Mouse (Mus musculus): ENCODE results near the gene Gjb4.
A peak's percentile ranks its signal among the peaks of the same experiment; 100 is the strongest.

Gjb4 gene

DNA sequence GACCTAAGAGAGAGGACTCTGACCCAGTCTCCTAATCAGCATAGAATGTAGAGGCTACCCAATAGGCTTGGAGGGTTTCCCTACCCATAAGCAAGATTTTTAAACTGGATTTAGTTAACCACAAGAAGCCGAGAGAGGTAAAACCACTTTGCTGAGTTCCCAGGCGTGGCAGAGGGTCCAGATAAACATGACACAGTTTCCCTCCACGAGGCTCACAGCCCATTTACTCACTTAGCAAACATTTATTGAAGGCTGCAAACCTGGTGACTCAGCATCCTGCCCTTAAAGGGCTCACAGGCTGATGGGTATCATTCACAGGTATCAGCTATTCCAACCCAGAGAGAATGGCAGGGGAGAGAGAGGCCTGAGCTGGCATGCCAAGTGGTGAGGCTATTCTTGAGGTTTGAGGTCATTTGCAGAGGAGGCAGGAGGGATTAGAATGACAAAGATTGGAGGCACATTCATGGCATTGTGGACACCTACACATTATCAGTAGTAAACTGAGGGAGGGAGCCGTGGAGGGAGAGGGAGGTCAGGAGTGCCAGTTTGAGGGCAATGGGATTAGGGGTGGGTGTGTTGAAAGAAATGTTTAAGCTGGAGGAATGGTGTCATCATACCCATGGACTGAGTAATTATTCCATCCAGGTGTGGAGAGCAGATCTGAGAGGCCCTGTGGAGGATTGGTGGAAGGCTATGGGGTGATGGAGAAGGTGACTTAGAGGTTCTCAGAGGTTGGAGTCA, 4.2 kb downstream of the Gjb4 start:
- DNase-seq (ENCODE audit: low spot score), result no peak

DNA sequence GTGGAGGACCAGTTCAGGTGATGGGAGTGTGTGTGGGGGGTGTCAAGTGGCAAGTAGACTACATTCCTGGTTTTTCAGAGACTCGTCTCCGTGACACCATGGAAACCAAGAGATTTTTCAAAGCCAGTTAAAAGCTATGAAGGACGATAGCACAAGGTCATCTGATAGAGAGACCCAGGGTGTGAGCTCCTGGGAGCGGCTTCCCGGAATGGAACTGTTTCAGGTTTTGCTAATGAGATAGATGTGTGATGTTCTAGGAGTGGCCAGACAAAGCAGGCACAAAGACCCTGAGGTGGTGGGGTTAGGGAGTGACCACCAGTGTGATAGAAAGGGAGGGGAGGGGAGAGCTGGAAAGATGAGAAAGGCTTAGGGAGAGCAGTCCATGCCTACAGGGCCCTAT, 8.9 kb downstream of the Gjb4 start:
- DNase-seq (ENCODE audit: low spot score), result no peak

DNA sequence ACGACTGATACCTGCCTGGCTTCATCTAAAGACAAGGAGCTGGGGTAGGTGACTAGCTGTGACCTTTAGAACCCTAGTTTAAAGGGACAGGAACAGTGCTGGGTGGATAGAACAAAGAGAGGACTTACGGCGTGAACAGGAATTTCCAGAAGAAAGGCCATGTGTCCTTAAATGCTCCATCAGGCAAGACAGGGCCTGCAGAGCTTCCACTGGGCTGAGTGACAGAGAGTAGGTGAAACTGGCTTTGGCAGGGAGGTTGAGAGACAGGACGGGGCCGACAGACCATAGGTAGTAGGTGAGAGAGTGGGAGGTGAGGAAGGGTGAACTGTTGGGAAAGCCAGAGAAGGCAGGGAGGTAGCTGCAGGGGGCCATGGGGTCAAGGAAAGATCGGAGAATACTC, 12.5 kb downstream of the Gjb4 start:
- no peak for DNase-seq (ENCODE audit: low spot score)

DNA sequence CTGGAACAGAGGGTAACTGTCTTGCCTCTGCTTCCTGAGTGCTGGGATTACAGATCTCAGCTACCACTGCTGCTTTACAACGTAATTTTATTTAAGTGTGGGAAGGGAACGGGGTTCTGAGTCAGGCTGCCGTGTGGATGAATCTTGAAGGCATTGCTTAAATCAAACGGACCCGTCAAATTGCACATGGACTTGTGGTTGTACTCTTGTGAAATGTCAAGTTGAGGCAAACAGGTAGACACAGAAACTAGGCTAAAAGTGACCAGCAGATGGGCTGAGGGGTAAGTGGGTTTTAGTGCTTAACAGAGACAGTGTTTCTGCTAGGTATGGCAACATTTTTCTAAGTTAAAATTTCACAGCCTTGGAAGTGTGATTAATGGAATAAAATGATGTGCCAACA, 16.2 kb downstream of the Gjb4 start:
- DNase-seq (ENCODE audit: low spot score), result no peak

DNA sequence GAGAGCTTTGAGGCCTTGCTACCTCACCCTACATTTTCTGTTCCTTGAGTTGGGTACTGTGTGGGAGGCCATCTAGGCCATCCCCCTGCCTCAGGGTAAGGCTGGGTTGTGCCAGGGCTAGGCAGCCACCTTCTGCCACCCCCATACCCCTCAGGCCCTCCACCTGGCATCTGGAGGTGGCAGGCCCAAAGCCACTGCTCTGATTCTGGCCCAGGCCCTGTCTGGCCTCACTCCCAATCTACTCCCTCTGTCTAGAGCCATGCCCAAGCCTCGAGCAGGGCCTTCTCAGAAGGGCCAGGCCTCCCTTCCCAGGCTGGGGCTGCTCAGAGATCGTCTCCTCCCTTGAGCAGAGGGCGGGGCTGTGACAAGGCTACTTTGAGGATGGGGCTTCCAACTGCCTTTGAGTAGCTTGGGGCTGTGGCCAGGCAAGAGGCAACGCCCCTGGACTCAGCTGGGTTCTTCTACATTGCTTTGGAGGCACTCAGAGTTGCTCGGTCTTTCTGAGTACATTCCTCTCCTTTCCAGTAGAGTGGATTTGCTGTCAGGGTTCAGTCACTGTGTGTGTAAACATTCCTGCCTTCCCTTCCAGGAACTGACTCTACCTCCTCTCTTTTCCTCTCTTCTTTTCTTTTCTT, 18.9 kb downstream of the Gjb4 start:
- no peak for DNase-seq (ENCODE audit: low spot score)

DNA sequence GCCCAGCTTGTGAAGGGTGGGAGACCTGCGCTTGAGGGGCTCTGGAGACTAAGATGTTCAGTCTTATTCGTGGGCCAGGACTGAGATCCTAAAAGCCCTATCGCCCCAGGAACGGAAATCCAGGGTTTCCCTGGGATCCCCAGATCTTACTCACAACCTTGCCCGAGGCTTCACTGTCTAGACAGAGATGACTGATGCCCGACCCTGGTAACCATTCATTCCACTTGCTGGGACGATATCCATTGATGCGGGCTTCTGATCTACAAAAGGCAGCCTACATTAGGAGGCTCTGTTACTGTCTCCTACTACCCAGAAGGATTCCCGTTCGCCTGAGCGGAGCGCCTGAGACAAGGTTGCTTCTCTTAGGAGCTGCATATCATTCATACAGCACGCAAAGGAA, 22.7 kb downstream of the Gjb4 start:
- DNase-seq (ENCODE audit: low spot score), result no peak

DNA sequence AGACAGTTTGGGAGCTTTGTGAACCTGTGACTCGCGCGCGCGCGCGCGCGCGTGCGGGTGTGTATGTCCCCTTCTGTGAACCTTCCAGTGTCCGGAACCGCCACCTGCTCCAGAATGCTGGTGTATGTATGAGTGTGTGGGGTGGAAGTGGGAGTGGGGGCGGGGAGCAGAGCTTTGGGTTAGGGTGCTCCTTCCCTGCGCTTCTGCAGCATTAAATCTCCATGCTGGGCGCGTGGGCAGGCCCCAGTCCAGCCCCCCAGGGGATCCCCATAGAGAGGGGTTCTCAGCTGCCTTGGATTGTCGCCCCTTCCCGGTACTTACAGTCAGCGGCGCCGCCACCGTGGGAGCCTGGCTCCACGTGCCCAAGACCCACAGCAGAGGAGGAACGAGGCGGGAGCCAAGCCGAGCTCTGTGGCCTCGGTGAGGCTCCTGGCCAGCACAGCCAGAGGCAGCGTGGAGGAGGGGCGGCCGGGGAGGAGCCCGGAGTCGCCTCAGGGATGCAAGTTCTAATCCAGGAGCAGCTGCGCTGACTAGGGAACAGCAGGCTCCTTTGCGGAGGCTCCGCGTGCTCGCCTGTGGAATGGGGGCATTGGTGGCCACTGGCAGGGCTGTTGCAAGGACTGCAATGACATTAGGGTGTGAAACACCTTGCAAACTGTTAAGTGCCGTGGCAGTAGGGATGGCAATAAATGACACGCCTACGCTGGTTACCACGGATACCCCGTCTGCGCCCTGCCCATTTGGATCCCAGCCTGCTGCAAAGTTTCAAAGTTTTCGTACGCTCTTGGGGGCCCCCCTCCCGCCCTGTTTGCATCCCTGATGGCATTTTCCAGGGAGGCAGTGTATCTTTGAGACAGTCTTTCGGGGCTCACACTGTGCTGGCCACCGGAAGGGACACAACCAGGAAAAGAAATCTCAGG, 23.4 kb downstream of the Gjb4 start, which contains the start of gene Gjb3:
Gene Gjb3, minus strand, starts transcription at position 664 of the 920 bp plus-strand sequence.
- no peak for DNase-seq (ENCODE audit: low spot score)

DNA sequence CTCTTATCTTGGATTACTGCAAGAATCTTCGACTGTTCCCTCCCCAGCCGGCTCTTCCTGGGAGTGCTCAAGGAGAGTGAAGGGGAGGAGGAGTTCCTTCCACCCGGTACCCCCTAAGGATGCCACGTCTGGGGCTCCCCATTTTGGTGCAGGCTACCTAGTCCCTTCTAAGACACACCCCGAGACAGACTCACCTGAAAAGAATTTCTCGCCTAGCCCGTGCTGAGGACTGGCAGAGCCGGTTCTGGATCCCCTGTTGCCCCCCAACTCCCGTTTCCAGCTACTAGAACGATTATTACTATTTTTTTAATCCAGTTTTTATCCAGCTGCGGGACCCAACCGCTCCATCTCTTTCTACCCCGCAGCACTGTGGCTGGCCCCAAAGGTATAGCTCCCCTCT, 24.1 kb downstream of the Gjb4 start:
- DNase-seq (ENCODE audit: low spot score), result no peak

DNA sequence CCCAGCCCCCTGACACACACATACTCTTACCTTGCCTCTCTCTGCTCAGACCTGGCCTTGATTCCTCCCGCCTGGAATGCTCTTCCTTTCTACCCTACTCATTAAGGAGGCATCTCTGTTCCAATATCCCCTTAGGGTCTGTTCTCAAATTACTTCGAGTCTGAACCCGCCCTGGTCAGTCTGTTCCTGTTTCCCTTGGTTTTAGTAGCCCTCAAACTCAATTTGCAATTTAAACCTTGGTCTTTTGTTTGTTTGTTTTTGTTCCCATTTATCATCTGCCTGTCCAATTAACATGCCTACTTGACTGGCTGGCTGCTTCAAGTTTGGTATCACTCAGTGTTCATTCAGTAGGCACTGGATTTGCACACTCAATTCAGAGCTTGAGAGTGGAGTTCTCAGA, 24.8 kb downstream of the Gjb4 start:
- DNase-seq (ENCODE audit: low spot score), result no peak

DNA sequence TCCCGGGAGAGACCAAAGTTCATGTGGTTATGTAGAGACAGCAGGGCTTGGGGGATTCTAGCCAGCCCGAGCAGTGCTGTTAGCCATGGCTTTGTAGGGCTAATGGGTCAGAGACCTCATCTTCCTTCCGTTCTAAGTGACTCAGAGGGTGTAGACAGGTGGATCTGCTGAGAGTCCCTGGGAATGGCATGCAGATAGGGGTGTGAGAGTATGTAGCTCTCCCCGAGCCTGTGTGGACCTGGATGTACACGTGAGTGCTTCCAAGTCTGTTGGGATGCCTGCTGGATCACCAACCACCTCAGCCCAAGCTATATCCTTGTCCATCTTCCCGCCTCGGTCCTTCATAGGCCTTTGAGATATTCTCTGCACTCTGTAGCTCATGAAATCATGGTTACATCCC, 25.5 kb downstream of the Gjb4 start:
- DNase-seq (ENCODE audit: low spot score), result no peak

DNA sequence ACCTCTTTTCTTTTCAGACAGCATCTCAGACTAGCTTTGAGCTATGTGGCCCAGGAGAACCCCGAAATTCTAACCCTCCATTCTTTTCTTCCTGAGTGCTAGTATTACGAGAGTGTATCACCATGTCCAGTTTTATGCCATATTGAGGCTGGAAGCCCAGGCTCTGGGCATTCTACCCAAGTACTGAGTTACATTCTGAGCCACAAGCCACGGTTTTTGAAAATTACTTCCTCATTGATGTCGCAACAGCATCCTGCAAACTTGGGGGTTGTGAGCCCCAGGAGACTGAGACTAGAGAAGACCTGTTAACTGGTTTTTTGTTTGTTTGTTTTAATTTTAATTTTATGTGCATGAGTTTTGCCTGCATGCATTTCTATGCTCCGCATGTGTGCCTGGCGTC, 26.1 kb downstream of the Gjb4 start:
- no peak for DNase-seq (ENCODE audit: low spot score)

DNA sequence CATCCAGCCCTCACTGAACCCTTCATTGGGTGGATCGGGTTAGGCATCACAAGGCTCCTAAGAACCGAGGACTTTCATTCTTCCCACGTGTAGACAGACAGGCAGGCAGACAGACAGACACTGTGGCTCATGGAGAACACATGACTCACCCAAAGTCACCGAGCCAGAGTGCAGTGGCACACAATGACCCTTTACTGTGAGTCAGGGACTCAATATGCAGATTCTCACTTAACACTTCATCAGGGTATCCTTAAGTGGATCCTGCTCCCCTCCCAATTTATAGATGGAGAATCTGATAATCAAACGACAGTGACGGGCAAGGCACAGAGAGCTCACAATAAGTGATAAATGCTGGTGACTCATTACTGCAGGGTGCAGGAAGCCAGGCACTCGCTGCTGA, 26.6 kb downstream of the Gjb4 start:
- DNase-seq (ENCODE audit: low spot score), result no peak

DNA sequence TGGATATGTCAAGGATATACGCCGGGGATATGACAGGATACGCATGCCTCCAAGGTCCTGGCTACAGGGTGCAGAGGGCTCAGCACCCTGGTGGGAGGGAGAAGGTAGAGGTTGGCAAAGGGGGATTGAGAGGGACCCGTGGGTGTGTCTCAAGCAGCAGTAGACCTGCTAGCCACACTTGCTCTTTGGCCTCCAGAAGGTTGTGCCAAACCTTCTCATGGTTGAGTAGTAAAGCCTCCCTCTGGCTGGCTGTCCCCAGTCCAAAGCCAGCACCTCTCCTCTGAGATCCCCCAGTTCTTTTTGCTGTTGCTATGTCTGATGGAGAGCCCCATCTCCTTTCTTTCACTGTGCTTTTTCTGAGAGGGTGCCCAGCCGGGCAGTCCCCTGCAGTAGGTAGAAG, 28.6 kb downstream of the Gjb4 start:
- DNase-seq (ENCODE audit: low spot score), result no peak

DNA sequence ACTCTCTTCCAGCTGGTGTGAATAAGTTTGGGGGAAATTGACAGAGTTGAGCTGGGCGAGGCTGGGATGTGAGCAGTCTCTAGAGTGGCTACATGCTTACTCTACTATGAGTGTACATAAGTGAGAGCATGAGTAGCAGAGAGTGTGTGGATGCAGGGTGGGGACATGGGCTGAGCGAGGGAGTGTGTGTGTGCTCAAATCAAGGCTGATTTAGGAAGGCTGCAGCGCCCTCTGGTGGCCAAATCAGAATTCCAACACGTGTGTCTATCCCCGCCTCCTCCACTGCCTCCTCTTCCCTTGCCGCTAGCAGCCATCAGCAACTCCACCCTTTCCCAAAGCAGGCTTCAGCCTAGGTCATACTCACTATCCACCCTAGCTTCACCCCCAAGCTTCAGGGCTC, 29.1 kb downstream of the Gjb4 start:
- peak; percentile 7 for DNase-seq (ENCODE audit: low spot score)

DNA sequence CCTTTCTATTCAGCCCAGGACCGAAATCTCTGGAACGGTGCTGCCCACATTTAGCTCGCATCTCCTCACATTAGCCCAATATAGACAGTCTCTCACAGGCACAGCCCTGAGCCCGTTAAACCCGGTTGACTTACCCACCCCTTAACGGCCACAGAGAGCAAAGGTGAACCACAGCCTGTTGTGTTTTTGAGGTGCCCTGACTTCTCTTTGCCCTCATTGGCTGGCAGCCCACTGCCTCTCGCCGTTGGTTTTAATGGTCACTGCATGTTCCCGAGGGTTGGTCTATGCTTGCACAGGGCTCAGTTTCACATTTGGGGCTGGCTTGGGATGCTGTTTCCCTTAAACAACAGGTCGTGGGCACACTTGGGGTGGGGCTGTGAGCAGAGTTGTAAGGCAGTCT, 29.6 kb downstream of the Gjb4 start:
- no peak for DNase-seq (ENCODE audit: low spot score)

DNA sequence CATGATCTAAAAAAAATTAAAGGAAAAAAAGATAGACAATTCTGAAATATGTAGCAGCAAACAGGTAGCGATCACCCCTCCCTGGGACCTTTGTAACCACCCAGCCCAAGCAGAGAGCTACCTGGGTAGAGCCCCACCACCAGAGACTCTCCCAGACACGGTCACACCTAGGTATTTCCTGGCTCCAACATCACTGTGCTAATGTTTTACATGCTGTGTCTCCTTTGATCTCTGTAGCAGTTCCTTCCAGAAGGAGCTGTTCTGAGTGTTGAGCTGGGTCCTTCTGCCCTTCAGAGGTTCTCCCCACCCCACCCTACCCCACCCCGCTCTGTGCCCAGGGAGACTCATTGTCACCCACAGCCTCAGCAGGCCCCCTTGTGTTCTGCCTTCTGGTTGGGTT, 30.2 kb downstream of the Gjb4 start:
- DNase-seq (ENCODE audit: low spot score), result no peak

DNA sequence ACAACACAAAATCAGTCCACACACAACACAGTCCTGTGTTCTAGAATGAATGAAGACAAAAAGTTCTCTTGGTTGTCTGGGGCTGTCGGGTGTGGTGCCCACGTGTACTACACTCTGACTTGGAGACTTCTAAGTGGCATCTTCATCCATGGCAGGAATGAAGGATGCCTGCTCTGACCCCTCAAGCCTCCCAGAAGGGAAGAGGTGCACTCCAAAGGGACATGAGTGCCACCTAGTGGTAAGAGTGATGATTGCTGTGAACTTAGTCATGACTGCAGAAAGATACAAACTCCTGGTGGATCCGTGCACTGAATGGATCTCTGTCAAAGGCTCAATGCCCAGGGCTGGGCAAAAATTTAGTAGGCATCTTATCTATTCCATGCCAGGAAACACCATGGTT, 34.3 kb downstream of the Gjb4 start:
- DNase-seq (ENCODE audit: low spot score), result peak; percentile 27

DNA sequence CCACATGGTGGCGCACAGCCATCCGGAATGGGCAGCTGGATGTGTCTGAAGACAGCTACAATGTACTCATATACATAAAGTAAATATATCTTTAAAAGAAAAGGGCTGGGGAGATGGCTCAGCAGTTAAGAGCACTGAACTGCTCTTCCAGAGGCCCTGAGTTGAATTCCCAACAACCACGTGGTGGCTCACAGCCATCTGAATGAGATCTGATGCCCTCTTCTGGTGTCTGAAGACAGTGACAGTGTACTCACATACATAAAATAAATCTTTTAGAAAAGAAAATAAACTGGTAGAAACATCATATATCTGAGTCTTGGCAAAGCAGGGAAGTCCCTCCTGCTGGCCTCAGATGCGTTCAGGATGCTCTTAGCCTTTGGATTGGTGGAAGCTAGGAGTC, 36.7 kb downstream of the Gjb4 start:
- DNase-seq (ENCODE audit: low spot score), result no peak

DNA sequence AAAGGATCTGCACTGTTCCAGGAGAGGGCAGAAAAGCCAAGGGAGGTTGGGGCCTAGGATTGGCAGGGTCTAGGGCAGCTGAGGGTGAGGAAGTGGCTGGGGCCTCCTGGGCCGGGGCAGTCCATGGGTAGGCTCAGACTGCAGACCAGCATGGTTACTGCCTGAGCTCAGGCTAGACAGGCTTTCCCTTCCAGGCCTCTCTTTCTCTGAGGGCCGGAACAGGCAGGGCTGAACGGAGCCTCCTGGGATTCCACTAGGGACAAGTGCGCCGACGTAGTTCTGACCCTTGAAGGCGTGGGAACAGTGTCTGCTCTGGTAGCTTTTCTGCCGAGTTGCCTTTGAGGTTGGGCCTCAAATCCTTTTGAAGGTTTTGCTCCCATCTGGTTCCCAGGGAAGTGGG, 38.1 kb downstream of the Gjb4 start:
- no peak for DNase-seq (ENCODE audit: low spot score)

DNA sequence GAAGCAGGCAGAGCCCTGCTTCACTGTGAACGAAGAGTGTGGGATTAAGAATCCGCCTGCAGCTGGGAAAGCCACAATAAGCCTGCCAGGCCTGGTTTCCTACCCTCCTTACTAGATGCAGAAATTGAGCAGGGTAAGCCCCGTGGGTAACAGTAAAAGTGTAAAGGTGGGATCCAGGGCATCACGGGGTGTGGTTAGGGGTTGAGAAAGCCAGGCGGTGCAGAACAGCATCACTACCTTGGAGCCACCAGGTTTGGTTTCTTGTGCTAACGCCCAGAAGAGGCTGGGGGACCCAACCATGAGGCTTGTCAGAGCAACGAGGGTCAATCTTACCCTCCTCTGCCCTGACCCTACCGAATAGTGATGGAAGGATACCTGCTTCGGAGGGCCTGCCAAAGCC, 39.3 kb downstream of the Gjb4 start:
- no peak for DNase-seq (ENCODE audit: low spot score)

DNA sequence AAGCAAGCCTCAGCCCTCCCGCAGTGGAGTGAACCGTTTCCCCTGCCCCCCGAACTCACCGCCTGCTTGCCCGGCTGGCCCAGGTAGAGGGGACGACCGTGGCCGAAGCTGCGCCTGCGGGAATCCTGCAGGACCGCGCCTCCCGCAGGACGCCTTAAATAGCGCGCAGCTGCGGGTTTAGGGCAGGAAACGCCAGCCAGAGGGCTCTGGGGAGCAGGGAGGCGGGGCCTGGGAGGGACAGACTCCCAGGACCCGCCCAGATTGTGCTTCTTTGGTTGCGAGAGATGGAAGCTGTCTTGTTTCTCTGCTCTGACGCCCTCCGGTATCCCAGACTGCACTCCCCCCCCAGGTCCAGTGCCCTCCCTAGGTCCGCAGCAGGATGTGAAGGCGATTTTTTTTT, 40.0 kb downstream of the Gjb4 start, which contains the start of gene Gja4:
Gene Gja4, minus strand, starts transcription at position 179 of the 400 bp plus-strand sequence.
- DNase-seq (ENCODE audit: low spot score), result peak; percentile 14

DNA sequence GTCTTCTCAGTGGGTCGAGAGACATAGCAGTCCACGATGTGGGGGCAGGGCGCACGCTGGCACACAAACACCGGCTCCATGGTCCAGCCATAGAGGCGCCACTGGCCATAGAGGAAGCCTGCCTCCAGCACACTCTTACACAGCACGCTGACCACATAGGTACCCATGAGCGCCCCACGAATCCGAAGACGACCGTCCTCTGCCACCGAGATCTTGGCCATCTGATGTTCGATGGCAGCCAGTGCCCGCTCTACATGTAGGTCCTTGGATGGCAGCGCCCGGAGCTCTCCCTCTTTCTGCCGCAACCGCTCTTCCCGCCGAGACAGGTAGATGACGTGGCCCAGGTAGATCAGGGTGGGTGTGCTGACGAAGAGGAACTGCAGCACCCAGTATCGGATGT, 41.5 kb downstream of the Gjb4 start:
- no peak for DNase-seq (ENCODE audit: low spot score)

DNA sequence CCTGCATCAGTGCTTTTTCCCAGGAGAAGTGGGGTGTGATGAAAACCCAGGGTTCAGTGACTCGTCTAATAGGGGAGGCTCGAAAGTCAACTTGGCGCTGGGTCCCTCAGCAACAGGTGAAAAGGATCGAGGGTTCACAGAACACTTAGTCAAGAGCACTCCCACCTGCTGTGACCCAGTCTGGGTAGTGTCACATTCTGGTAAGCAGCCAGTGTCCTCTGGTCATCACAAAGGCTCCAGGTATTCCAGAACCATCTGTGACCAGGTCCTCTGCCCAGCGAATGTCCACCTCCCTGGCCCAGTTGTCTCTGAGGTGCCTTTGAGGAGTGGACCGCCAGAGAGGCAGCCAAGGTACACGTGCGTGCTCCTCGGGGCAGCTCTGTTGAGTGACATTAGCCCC, 42.3 kb downstream of the Gjb4 start:
- no peak for DNase-seq (ENCODE audit: low spot score)
